Mouse (Mus musculus) kidney, postnatal 0 days (tissue): ENCODE results near the gene Pid1. TPM values are rescaled to one million over a fixed set of nuclear protein-coding genes. Genes with fewer than 3 reads are reported as not detected.

Source experiments
- ATAC-seq: fragments of 200-750 bp; cut with Nextera tagmentation; replicated peaks from 2 replicates; pipeline ENCODE4 v1.8.0; 2017; ENCODE audit warnings: low read depth, moderate number of reproducible peaks, moderate TSS enrichment, moderate library complexity; ENCODE audit not compliant: low FRiP score
- DNase-seq: peaks from one replicate; pipeline ENCODE4 v3.0.0-alpha.2; 2016; ENCODE audit warnings: low spot score
- H3K27ac ChIP-seq: fragments of 300-500 bp; sonication (generic); 2 replicates; pipeline ENCODE4 v1.5.1; 2014; ENCODE audit warnings: mild to moderate bottlenecking
- H3K27me3 ChIP-seq: fragments of 300-500 bp; sonication (generic); 2 replicates; pipeline ENCODE4 v1.6.1; 2014; ENCODE audit warnings: low read length, mixed read lengths; ENCODE audit not compliant: insufficient read depth
- H3K36me3 ChIP-seq: fragments of 300-500 bp; sonication (generic); 2 replicates; pipeline ENCODE4 v1.6.1; 2014; ENCODE audit warnings: low read length, mixed read lengths; ENCODE audit not compliant: insufficient read depth
- H3K4me1 ChIP-seq: fragments of 300-500 bp; sonication (generic); replicated peaks from 2 replicates; pipeline ENCODE4 v1.6.1; 2014; ENCODE audit warnings: antibody characterized with exemption, low read length, mixed read lengths; ENCODE audit not compliant: insufficient read depth
- H3K4me2 ChIP-seq: fragments of 300-500 bp; sonication (generic); 2 replicates; pipeline ENCODE4 v1.6.1; 2014; ENCODE audit warnings: mild to moderate bottlenecking, low read length, moderate library complexity, mixed read lengths
- H3K4me3 ChIP-seq: fragments of 300-500 bp; sonication (generic); replicated peaks from 2 replicates; pipeline ENCODE4 v1.5.1; 2014; ENCODE audit warnings: low read depth, low read length
- H3K9ac ChIP-seq: fragments of 300-500 bp; sonication (generic); 2 replicates; pipeline ENCODE4 v1.6.1; 2014; ENCODE audit warnings: low read depth, low read length
- H3K9me3 ChIP-seq: fragments of 300-500 bp; sonication (generic); replicated peaks from 2 replicates; pipeline ENCODE4 v1.6.1; 2016; ENCODE audit warnings: low read length, inconsistent platforms, mixed read lengths
- CTCF ChIP-seq: IDR thresholded peaks from 2 replicates; pipeline ENCODE4 v1.5.1; 2016; ENCODE audit warnings: antibody characterized with exemption, low read depth, mild to moderate bottlenecking, moderate library complexity
- WGBS: fragments of 180-500 bp; shearing (Covaris S2); extraction: QIAGEN DNeasy Blood & Tissue Kit; methylation state at CpG from one replicate; pipeline ENCODE4 v1.1.7; 2014; 5-methylcytosine and 5-hydroxymethylcytosine counted together
- polyA plus RNA-seq: library from polyadenylated mRNA; unstranded; fragments of >200 nt; fragmentation: Nextera tagmentation; extraction: Ambion mirVana; gene quantifications from 2 replicates; pipeline ENCODE4 v1.2.1, GENCODE M21; 2015

Gene Pid1
- polyA plus RNA-seq, 1 experiment from 2014 or later: 21.2 TPM

GRCm38 (mm10) chr1:84280171-84280570 lies 83.8 kb downstream of the Pid1 start:
- Histone ChIP-seq H3K36me3 (no peaks in the 10 kb centered on the region), H3K4me1 (no peaks in the 10 kb centered on the region), H3K9me3 (no peaks in the 10 kb centered on the region), H3K27ac (no peak overlapping the region), H3K9ac (no peak overlapping the region), H3K4me3 (no peak overlapping the region), H3K27me3 (peaks cover 2% of the 10 kb centered on the region; the same call in 1 of the 2 replicates), H3K4me2 (no peak overlapping the region)
- no peak for ATAC-seq
- TF ChIP-seq CTCF: no peak
- WGBS: 90% methylated on average over 3 of the region's 3 CpGs
- no peak for DNase-seq

GRCm38 (mm10) chr1:84278359-84279255 lies 85.4 kb downstream of the Pid1 start:
- no peaks in the 10 kb centered on the region for H3K4me1 ChIP-seq
- no peaks in the 10 kb centered on the region for H3K9me3 ChIP-seq
- TF ChIP-seq CTCF: no peak
- no peak overlapping the region for H3K4me2 ChIP-seq
- H3K9ac ChIP-seq: no peak overlapping the region
- no peak overlapping the region for H3K4me3 ChIP-seq
- DNase-seq (no peak), ATAC-seq (no peak)
- no peaks in the 10 kb centered on the region for H3K27me3 ChIP-seq
- 67% methylated on average over 7 of the region's 7 CpGs for WGBS
- H3K36me3 ChIP-seq: no peaks in the 10 kb centered on the region
- H3K27ac ChIP-seq: no peak overlapping the region

GRCm38 (mm10) chr1:84272951-84273350 lies 91.0 kb downstream of the Pid1 start:
- no peak for ATAC-seq
- 49% methylated on average over 4 of the region's 4 CpGs for WGBS
- no peaks in the 10 kb centered on the region for H3K4me1 ChIP-seq
- H3K9me3 ChIP-seq: no peaks in the 10 kb centered on the region
- no peak overlapping the region for H3K27ac ChIP-seq
- H3K4me2 ChIP-seq: no peak overlapping the region
- no peak overlapping the region for H3K4me3 ChIP-seq
- no peak overlapping the region for H3K9ac ChIP-seq
- TF ChIP-seq CTCF: no peak
- no peaks in the 10 kb centered on the region for H3K27me3 ChIP-seq
- no peaks in the 10 kb centered on the region for H3K36me3 ChIP-seq
- DNase-seq: no peak

- Histone ChIP-seq H3K4me2 (no peak overlapping the region), H3K9me3 (no peaks in the 10 kb centered on the region), H3K4me1 (no peaks in the 10 kb centered on the region), H3K9ac (no peak overlapping the region), H3K36me3 (no peaks in the 10 kb centered on the region), H3K27me3 (no peaks in the 10 kb centered on the region), H3K27ac (no peak overlapping the region), H3K4me3 (no peak overlapping the region)
- TF ChIP-seq CTCF: no peak
- no peak for DNase-seq
- no peak for ATAC-seq
- 60% methylated on average over 2 of the region's 2 CpGs for WGBS
Observed at GRCm38 (mm10) chr1:84271712-84272200, 92.2 kb downstream of the Pid1 start.

GRCm38 (mm10) chr1:84257656-84258055 lies 106.3 kb downstream of the Pid1 start:
- Histone ChIP-seq H3K36me3 (no peaks in the 10 kb centered on the region), H3K9me3 (no peaks in the 10 kb centered on the region), H3K4me1 (no peaks in the 10 kb centered on the region), H3K27me3 (no peaks in the 10 kb centered on the region), H3K4me2 (no peak overlapping the region), H3K27ac (no peak overlapping the region), H3K4me3 (no peak overlapping the region), H3K9ac (no peak overlapping the region)
- DNase-seq: no peak
- no peak for TF ChIP-seq CTCF
- ATAC-seq: no peak
- 100% methylated on average over 2 of the region's 2 CpGs for WGBS

GRCm38 (mm10) chr1:84254361-84254760 lies 109.6 kb downstream of the Pid1 start:
- Histone ChIP-seq H3K4me3 (no peak overlapping the region), H3K9me3 (no peaks in the 10 kb centered on the region), H3K36me3 (no peaks in the 10 kb centered on the region), H3K4me2 (no peak overlapping the region), H3K4me1 (no peaks in the 10 kb centered on the region), H3K9ac (no peak overlapping the region), H3K27ac (no peak overlapping the region), H3K27me3 (no peaks in the 10 kb centered on the region)
- ATAC-seq (no peak), DNase-seq (peak; percentile 22)
- WGBS: 48% methylated on average over 5 of the region's 5 CpGs
- no peak for TF ChIP-seq CTCF
